ENCODE assay signal across 26 mouse cellular contexts in genomic region chrX:144421091-144421490, GRCm38 (mm10). TPM values are rescaled to one million over a fixed set of nuclear protein-coding genes. Genes with fewer than 3 reads are reported as not detected.
DNase-seq lines count a peak whose midpoint lies in the region; ATAC-seq and TF ChIP-seq lines count a peak whose summit lies in the region.
"Had no signal": no experiment of that assay in that cellular context is flagged by ENCODE, and none has a peak within 500 bp of the region (broad histone marks: within the 10 kb centered on the region; RNA-seq: fewer than 3 reads in every experiment).

No protein-coding gene starts in this region.

- peak; percentile 16; the same call in 1 of the 2 replicates for ATAC-seq in forebrain, postnatal 0 days
- no peak for ATAC-seq in forebrain, embryonic 16.5 days
- peak; percentile 53 for ATAC-seq in frontal cortex, adult (ENCODE audit: low TSS enrichment)
- ATAC-seq in granulocyte monocyte progenitor cell, adult 5-6 weeks (replicated peaks; ENCODE audit: poor library complexity, severe bottlenecking): peak; percentile 61
- ATAC-seq: activated CD4-positive, CD25-positive, alpha-beta regulatory T cell, adult 4 months; CD4-positive, CD25-positive, alpha-beta regulatory T cell, adult 4 months; Patski had no signal

- no peaks in the 10 kb centered on the region for H3K27me3 ChIP-seq in forebrain, postnatal 0 days (ENCODE audit: insufficient read depth, low read length)
- H3K27me3 ChIP-seq in forebrain, embryonic 16.5 days (replicated peaks; ENCODE audit: control insufficient read depth, insufficient read depth, low read length): no peaks in the 10 kb centered on the region
- H3K27me3 ChIP-seq: CH12.LX had no signal

- no peaks in the 10 kb centered on the region for H3K36me3 ChIP-seq in forebrain, postnatal 0 days (ENCODE audit: insufficient read depth)
- H3K36me3 ChIP-seq in forebrain, embryonic 16.5 days (ENCODE audit: control insufficient read depth, insufficient read depth): no peaks in the 10 kb centered on the region
- H3K36me3 ChIP-seq: G1E had no signal

- H3K4me1 ChIP-seq in forebrain, postnatal 0 days (ENCODE audit: insufficient read depth): no peaks in the 10 kb centered on the region
- H3K4me1 ChIP-seq in forebrain, embryonic 16.5 days (replicated peaks; ENCODE audit: control insufficient read depth, insufficient read depth, low read length): no peaks in the 10 kb centered on the region

- no peak overlapping the region for H3K27ac ChIP-seq in forebrain, postnatal 0 days (ENCODE audit: low read depth, low read length)
- H3K27ac ChIP-seq in forebrain, embryonic 16.5 days (ENCODE audit: low read length): no peak overlapping the region

- no peaks in the 10 kb centered on the region for H3K9me3 ChIP-seq in forebrain, postnatal 0 days (ENCODE audit: low read length)
- H3K9me3 ChIP-seq in forebrain, embryonic 16.5 days (ENCODE audit: control insufficient read depth, low read length): no peaks in the 10 kb centered on the region
- H3K9me3 ChIP-seq: G1E had no signal

- TF ChIP-seq CTCF in forebrain, postnatal 0 days (IDR thresholded peaks at IDR 0.05; ENCODE audit: low read depth): no peak

- 83% methylated on average over 1 of the region's 1 CpGs for WGBS in forebrain, postnatal 0 days
- WGBS in forebrain, embryonic 16.5 days: 96% methylated on average over 1 of the region's 1 CpGs

- no peak overlapping the region for H3K9ac ChIP-seq in forebrain, postnatal 0 days
- H3K9ac ChIP-seq in forebrain, embryonic 16.5 days (replicated peaks; ENCODE audit: low read depth, low read length): no peak overlapping the region

- no peak overlapping the region for H3K4me2 ChIP-seq in forebrain, postnatal 0 days (ENCODE audit: low read depth)
- no peak overlapping the region for H3K4me2 ChIP-seq in forebrain, embryonic 16.5 days (ENCODE audit: low read length)

- DNase-seq in forebrain, postnatal 0 days: peak; percentile 4
- DNase-seq in frontal cortex, postnatal 36 days (ENCODE audit: low spot score in 2 of 2): no peak
- peak; percentile 39 for DNase-seq in brain, adult 2 months (ENCODE audit: low read depth, low spot score)
- no peak for DNase-seq in thymus, postnatal 14 days
- no peak for DNase-seq in kidney, postnatal 14 days
- DNase-seq: adrenal gland, adult 2 months; adrenal gland, adult 8-10 months; adrenal gland, postnatal 10 days; adrenal gland, postnatal 14 days; adrenal gland, postnatal 25 days; adrenal gland, postnatal 36 days; B cell, adult 2 months; cerebellum, adult 11 months; cerebellum, adult 11-12 months; cerebellum, adult 18-20 months had no signal

- no peak overlapping the region for H3K4me3 ChIP-seq in forebrain, postnatal 0 days (ENCODE audit: low read depth, low read length)
- no peak overlapping the region for H3K4me3 ChIP-seq in forebrain, embryonic 16.5 days (replicated peaks; ENCODE audit: low read length)

RNA-seq across cellular contexts. Expression of gene Trpc5os, which starts 35.3 kb away (rescaled TPM):
- not detected in 2 replicates for total RNA-seq in forebrain, postnatal 0 days (2014; rRNA removed)
- polyA plus RNA-seq in forebrain, postnatal 0 days (2015; fragmentation: Nextera tagmentation; extraction: Ambion mirVana): not detected in 2 replicates
- polyA plus RNA-seq in forebrain, embryonic 16.5 days (2015; fragmentation: Nextera tagmentation; extraction: Ambion mirVana): 0.08 TPM in 1 of 2 replicates, not detected in the other
- total RNA-seq in granulocyte monocyte progenitor cell, adult 5-6 weeks (2014; fragmentation: Nextera tagmentation): not detected in 2 replicates
- total RNA-seq in granulocyte monocyte progenitor cell, adult 5-6 weeks (2017): not detected in 2 replicates
- total RNA-seq: adrenal gland, adult 18-20 months; adrenal gland, adult 2 months; adrenal gland, postnatal 10 days; adrenal gland, postnatal 14 days; adrenal gland, postnatal 25 days; adrenal gland, postnatal 36 days; MEL had no signal
- polyA plus RNA-seq: adrenal gland, adult 2 months; brain, embryonic 14.5 days; CD4-positive, CD25-positive, alpha-beta regulatory T cell, adult 4 months; G1E; Patski had no signal

Comparison
In these comparisons a context has a peak if more than half of its experiments do, and no peak if none do; other contexts are left out.
1. DNase-seq: peak in forebrain, postnatal 0 days (single experiment) and brain, adult 2 months (single experiment); none in frontal cortex, postnatal 36 days (0 of 2), thymus, postnatal 14 days (single experiment) and kidney, postnatal 14 days (single experiment).